Mouse (Mus musculus) CH12F3 (cell line): Measurements from ENCODE around the gene Atp8b2.

Source experiments
- in situ Hi-C: fragments of 300-500 bp; cut with MboI; formaldehyde crosslinking; loops from 2 replicates; pipeline ENCODE4 v1.14.3; 2020; ENCODE audit warnings: low sequenced_read_pairs

Gene Atp8b2

DNA sequence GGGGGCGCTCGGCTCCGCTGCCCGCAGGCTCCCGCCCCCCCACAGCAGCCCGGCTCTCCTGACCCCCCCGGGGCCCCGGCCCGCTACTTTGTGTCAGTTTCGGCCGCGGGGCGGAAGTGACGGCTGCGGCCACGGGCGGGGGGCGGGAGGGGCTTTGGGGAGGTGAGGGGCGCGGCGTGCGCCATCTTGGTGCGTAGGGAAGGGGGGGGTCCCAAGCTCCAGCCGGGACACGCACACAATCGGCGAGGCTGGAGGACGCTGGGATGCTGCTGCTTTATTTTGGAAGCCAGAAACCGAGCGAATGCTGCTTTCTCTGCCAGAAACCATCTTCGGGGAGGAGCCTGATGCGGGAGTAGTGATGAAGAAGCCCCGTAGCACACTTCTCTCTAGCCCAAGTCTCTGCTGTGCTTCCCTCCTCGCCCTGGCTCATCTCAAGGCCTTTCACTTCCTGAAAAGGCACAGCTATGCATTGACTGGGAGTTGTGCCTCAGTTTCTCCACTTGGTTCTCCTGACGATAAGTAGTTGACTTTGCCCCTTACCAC is at the start of gene Atp8b2:
Gene Atp8b2 (minus strand): TSS at position 288 of the 543 bp plus-strand sequence.
- in situ Hi-C loops = no loop called here

DNA sequence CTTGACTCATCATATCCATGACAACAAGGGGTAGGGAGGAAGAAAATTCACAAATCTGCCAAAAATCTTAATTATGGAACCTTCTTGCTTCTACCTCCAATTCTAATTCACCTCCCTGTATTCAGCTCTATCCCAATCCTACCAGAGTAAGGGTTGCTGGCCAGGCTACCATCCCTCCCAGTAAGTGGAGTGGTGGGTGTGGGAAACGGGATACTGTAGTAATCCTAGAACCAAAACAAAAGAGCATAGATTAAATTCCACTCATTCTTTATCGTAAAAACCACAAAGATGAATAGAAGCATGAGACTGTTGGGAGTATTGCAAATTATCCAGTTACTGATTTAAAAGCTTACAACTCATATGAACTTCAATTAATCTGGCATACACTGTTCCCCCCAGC is 47.0 kb upstream of the Atp8b2 start:
- in situ Hi-C loops = no loop called here

- in situ Hi-C loops = no loop called here
Observed at GRCm38 (mm10) chr3:90004091-90004796, 40.9 kb upstream of the Atp8b2 start.

GRCm38 (mm10) chr3:89999830-90000229 is 36.5 kb upstream of the Atp8b2 start:
- in situ Hi-C loops = no loop called here

GRCm38 (mm10) chr3:89999090-89999489 is 35.8 kb upstream of the Atp8b2 start:
- in situ Hi-C loops = no loop called here

DNA sequence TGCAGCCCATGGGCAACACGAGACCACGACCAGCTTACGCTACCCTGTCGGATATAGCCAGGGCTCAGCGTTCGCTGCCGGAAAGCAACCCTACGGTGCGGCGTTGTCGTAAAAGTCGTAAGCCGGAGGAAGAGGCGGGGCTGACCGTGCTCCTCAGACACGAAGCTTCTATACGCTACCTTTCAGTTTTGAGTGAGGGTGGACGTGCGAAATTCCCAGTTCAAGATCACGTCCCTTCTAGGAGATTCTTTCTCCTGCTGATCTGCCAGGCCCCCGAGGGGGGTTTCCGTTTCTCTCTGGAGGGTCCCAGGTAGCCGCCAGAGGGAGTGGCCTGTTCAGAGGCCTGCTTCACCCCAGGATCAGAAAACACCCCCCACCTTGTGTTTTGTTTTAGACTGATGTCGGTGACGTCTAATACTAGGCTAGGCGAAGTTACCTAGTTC is 35.3 kb upstream of the Atp8b2 start, which contains the start of gene Hax1:
Gene Hax1 (minus strand): TSS at position 169 of the 443 bp plus-strand sequence.
- in situ Hi-C loops = no loop called here

DNA sequence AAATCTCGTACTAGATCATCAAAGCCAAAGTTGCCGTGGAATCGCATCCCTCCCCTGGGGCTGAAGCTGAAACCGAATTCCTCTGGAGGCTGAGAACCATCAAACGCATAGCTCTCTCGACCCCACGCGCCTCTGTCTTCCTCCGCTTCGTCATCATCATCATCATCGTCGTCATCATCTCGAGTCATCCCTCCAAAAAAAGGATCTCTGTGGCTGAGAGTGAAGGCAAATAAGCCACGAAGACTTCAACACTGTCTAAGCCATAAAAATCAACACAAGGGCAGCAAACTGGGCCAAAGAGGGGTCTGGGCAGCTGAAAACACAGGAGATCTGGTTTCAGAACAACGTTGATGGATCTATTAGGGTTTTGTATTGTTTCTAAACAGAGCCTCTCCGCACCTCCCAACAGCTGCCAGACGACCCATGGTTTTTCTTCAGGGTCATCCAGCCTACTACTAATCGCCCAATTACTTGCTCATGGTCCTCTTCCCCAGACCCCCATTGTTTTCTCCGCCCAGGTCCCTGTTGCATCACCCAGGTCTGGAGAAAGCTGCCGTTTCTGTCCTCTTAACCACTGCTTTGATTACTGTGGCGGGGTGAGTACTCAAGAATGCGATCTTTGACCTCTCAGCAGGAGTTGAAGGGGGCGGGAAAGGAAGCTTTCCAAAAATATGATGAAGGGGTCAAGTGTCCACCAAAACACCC is 34.6 kb upstream of the Atp8b2 start:
- in situ Hi-C loops = no loop called here

GRCm38 (mm10) chr3:89994807-89995515 is 31.7 kb upstream of the Atp8b2 start:
- in situ Hi-C loops = no loop called here

DNA sequence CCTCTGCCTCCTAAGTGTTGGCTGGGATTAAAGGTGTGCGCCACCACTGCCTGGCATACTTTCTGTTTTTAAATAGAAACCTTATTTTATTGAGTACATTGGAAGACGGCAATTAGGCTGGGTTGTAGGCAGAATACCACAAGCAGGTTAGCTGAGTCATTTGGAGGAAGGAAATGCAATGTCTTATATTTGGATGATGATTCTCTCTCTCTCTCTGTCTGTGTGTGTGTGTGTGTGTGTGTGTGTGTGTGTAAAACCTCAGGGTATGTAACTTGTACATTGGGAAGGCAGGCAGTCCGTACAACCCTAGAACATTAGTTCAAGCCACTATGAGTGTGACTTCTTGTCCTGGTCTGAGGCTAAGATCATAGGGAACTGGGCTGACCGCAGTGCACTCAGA is 24.5 kb upstream of the Atp8b2 start:
- in situ Hi-C loops = no loop called here

GRCm38 (mm10) chr3:89987211-89987610 is 23.9 kb upstream of the Atp8b2 start:
- in situ Hi-C loops = no loop called here

DNA sequence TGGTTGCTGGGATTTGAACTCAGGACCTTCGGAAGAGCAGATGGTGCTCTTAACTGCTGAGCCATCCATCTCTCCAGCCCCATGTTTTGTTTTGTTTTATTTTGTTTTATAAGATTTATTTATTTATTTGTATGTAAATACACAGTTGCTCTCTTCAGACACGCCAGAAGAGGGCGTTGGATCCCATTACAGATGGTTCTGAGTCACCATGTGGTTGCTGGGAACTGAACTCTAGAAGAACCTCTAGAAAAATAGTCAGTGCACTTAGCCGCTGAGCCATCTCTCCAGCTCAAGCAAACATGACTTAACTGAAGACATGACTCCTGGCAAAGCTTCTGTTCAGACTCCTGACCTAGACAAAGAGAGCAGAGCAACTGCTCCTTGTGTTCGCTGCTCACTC is 19.1 kb upstream of the Atp8b2 start:
- in situ Hi-C loops = no loop called here

- in situ Hi-C loops = no loop called here
Observed at GRCm38 (mm10) chr3:89976859-89977258, 13.6 kb upstream of the Atp8b2 start.

DNA sequence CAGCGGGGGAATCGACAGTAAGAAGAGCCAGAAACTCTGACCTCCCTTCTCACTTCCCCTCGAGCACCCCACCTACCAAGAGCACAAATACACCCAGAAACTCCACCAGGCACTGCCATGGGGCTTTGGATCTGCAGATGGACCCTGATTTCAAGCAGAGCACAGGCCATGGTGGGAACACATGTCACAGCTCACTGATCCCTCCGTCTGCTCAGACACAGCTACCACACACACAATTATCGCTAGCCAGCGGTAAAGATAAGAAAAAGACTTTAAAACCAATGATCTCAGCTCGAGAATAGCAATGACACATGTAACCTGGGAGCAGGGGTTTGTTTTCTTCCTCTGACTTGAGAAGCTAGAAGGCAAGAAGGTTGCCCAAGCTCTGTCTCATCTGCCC is 5.2 kb upstream of the Atp8b2 start:
- in situ Hi-C loops = no loop called here

GRCm38 (mm10) chr3:89966946-89967345 is 3.6 kb upstream of the Atp8b2 start:
- in situ Hi-C loops = no loop called here

DNA sequence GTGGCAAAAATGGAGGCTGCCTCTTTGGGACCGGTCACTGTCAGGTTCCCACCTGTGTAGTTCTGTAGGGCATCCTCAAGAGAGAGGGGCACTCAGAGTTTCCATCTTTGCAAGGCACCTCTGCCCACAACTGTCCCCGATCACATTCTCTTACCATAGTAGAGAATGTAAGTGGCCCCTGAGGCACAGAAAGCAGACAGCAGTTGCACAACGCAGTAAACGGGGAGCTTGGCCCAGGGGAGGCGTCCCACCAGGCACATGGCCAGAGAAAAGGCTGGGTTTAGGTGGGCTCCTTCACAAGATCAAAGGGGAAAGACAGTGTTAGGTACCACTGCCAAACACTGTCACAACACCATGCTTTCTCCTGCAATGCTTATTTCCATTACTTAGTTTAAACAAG is 2.7 kb upstream of the Atp8b2 start:
- in situ Hi-C loops = no loop called here

DNA sequence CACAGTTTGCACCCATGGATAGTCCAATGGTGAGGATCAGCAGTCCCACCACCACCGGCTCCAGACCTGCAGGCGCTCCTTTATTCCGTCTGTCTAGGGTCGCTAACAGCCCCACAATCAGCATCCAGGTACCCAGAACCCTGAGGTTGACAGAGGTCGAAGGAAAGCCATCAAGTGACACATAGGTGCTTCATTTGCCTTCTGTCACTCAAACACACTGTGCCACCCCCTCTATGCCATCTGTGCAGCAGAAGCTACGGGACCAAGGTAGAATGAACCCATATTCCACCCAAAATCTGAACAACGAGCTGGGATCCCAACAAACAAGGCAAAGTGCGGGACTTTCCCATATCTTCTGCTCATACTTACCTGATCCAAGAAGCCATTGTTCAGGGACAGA is 2.2 kb upstream of the Atp8b2 start:
- in situ Hi-C loops = no loop called here

GRCm38 (mm10) chr3:89963926-89964739 is 825 bp upstream of the Atp8b2 start:
- in situ Hi-C loops = no loop called here

GRCm38 (mm10) chr3:89962751-89963220 is 522 bp downstream of the Atp8b2 start:
- in situ Hi-C loops = no loop called here

GRCm38 (mm10) chr3:89962059-89962750 is 1.1 kb downstream of the Atp8b2 start:
- in situ Hi-C loops = no loop called here

- in situ Hi-C loops = no loop called here
Observed at GRCm38 (mm10) chr3:89961436-89961835, 1.9 kb downstream of the Atp8b2 start.
